Mouse (Mus musculus) embryonic facial prominence, embryonic 10.5 days (tissue): ENCODE measurements around the gene Ybx2. TPM values are rescaled to one million over a fixed set of nuclear protein-coding genes. Genes with fewer than 3 reads are reported as not detected.

Experiments
- DNase-seq: peaks from one replicate; pipeline ENCODE4 v3.0.0-alpha.2; 2017; ENCODE audit warnings: low spot score
- H3K27ac ChIP-seq: fragments of 300-500 bp; sonication (generic); replicated peaks from 2 replicates; pipeline ENCODE4 v1.5.1; 2016; ENCODE audit warnings: mild to moderate bottlenecking
- H3K27me3 ChIP-seq: fragments of 300-500 bp; sonication (generic); replicated peaks from 2 replicates; pipeline ENCODE4 v1.6.1; 2016; ENCODE audit warnings: low read depth, mild to moderate bottlenecking; ENCODE audit not compliant: poor library complexity, severe bottlenecking
- H3K36me3 ChIP-seq: fragments of 300-500 bp; sonication (generic); replicated peaks from 2 replicates; pipeline ENCODE4 v1.6.1; 2016; ENCODE audit warnings: mild to moderate bottlenecking, moderate library complexity
- H3K4me1 ChIP-seq: fragments of 300-500 bp; sonication (generic); 2 replicates; pipeline ENCODE4 v1.6.1; 2016
- H3K4me3 ChIP-seq: fragments of 300-500 bp; sonication (generic); 2 replicates; pipeline ENCODE4 v1.5.1; 2016; ENCODE audit warnings: mild to moderate bottlenecking, moderate library complexity
- H3K9me3 ChIP-seq: fragments of 300-500 bp; sonication (generic); 2 replicates; pipeline ENCODE4 v1.6.1; 2016; ENCODE audit warnings: mild to moderate bottlenecking
- WGBS: fragments of 180-500 bp; shearing (Covaris S2); methylation state at CpG from one replicate; pipeline ENCODE4 v1.1.7; 2016; 5-methylcytosine and 5-hydroxymethylcytosine counted together
- microRNA-seq: library from miRNA; unstranded; fragments of <30 nt; microRNA quantifications from one replicate; pipeline ENCODE4, GENCODE M21; 2017
- polyA plus RNA-seq: library from polyadenylated mRNA; unstranded; fragments of >200 nt; fragmentation: Nextera tagmentation; extraction: Ambion mirVana; gene quantifications from 2 replicates; pipeline ENCODE4 v1.2.1, GENCODE M21; 2016

Ybx2 gene
- polyA plus RNA-seq, 1 experiment from 2014 or later, result 5.8 TPM

DNA sequence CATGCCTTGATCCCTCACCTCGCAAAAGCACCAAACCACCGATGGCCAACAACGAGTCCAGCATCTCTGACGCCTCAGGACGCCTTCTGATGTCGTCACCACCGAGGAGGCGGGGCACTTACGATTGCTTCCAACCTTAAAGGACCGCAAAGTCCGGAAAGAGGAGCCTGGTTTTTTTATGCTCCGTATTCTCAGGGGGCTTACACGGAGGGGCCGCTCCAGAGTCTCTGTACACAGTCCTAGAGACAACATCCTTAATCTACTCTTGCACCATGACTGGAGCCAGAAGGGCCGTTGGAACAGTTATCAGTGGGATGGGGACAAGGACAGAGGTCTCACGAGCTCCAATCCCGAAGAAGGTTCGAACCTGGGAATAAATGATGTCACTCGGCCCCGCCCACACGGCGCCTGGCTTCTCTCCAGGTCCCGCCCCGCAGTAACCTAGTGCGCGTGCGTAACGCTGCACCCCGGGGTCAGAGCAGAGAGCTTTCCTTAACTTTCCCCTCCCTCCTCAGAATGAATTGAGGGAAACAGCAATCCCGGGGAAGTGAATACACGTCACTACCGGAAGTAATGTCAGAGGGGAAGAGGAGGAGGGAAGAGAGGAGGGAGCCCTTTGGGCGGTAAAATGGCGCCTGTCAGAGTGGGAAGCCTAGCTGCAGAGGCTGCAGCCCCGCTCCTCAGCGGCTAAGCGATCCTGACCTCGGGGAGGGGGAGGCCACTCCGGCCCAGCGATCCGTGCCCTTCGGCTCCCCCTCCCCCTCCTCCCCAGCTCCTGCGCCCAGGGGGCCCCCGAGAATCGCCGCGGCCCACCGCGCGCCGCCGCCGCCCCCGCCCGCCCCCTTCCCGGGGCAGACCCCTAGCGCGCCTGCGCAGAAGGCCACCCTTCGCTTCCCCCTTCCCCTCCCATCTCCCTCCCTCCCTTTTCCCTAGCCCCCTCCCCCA is 44.9 kb downstream of the Ybx2 start:
- Histone ChIP-seq H3K27me3 (no peaks in the 10 kb centered on the region), H3K4me3 (peak overlapping the region; percentile 84), H3K4me1 (peaks cover 32% of the 10 kb centered on the region), H3K27ac (peak overlapping the region; percentile 99), H3K36me3 (peaks cover 62% of the 10 kb centered on the region), H3K9me3 (no peaks in the 10 kb centered on the region)
- WGBS, result under 1% methylated on average over 59 of the region's 60 CpGs
- DNase-seq, result peak; percentile 100

DNA sequence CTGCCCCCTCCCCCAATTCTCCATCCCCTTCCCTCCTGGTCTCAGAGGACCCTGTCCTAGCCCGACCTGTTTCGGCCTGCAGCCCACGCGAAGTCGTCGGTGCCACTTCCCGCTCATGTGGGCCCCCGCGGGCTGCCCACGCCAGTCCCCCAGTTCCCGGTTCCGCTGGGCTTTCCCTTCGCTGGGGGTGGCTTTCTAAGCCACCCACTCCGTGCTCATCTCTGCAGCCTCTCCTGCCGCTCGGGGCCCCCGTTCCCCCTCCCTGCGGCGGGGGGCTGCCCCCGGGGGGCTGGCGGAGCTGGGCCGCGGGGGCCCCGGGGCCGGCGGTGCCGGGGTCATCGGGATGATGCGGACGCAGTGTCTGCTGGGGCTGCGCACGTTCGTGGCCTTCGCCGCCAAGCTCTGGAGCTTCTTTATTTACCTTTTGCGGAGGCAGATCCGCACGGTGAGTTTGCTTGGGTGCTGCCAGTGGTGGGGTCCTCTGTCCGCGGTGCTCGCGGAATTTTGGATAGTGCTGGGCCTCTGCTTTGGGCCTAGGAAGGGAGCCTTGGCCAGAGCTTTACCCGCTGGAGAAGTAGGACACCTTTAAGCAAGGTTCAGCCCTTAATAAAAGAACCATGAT is 45.7 kb downstream of the Ybx2 start, which contains the start of gene Ctdnep1:
Ctdnep1 (plus strand) TSS at position 16 of the 622 bp plus-strand sequence.
- WGBS, result under 1% methylated on average over 43 of the region's 43 CpGs
- peak within 1 kb of the TSS; percentile 99 for H3K27ac ChIP-seq
- DNase-seq, result no peak
- peak within 1 kb of the TSS; percentile 84 for H3K4me3 ChIP-seq
- peaks cover 62% of the 10 kb centered on the region for H3K36me3 ChIP-seq
- H3K4me1 ChIP-seq, result peaks cover 32% of the 10 kb centered on the region
- no peaks in the 10 kb centered on the region for H3K27me3 ChIP-seq
- no peaks in the 10 kb centered on the region for H3K9me3 ChIP-seq

GRCm38 (mm10) chr11:69982225-69982624 is 46.6 kb downstream of the Ybx2 start, which contains the start of gene Elp5:
Elp5 (minus strand) TSS chr11:69982517.
- no peak for DNase-seq
- H3K36me3 ChIP-seq, result peaks cover 62% of the 10 kb centered on the region
- peak within 1 kb of the TSS; percentile 84 for H3K4me3 ChIP-seq
- H3K27me3 ChIP-seq, result no peaks in the 10 kb centered on the region
- peaks cover 32% of the 10 kb centered on the region for H3K4me1 ChIP-seq
- 64% methylated on average over 8 of the region's 8 CpGs for WGBS
- H3K27ac ChIP-seq, result peak within 1 kb of the TSS; percentile 99
- no peaks in the 10 kb centered on the region for H3K9me3 ChIP-seq

DNA sequence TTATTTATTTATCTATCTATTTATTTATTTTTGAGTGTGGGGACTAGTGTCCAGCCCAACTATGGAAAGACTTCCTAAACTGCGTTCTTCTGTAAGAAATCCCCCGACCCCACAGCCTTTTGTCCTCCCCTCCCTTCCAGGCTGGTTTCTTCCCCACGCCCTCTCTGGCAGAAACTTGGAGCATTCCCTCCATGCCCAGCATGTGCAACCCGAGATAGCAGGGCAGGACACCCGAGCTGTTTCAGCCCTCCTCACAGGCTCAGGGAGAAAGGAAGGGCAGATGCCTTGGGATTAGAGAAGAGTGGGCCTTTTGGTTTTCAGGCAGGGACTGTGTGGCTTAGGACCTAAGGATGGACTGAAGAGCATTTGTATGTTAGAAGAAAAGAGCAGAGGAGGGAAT is 47.3 kb downstream of the Ybx2 start:
- Histone ChIP-seq H3K4me1 (peaks cover 32% of the 10 kb centered on the region), H3K36me3 (peaks cover 62% of the 10 kb centered on the region), H3K9me3 (no peaks in the 10 kb centered on the region), H3K27ac (peak overlapping the region; percentile 99), H3K4me3 (peak overlapping the region; percentile 84), H3K27me3 (no peaks in the 10 kb centered on the region)
- WGBS, result 33% methylated on average over 5 of the region's 5 CpGs
- no peak for DNase-seq

- Histone ChIP-seq H3K4me3 (peak overlapping the region; percentile 84), H3K27me3 (no peaks in the 10 kb centered on the region), H3K27ac (peak overlapping the region; percentile 99), H3K9me3 (no peaks in the 10 kb centered on the region), H3K36me3 (peaks cover 62% of the 10 kb centered on the region), H3K4me1 (peaks cover 32% of the 10 kb centered on the region)
- WGBS, result 88% methylated on average over 4 of the region's 4 CpGs
- DNase-seq, result no peak
Measured at GRCm38 (mm10) chr11:69983377-69983776, 47.8 kb downstream of the Ybx2 start.

- no peak for DNase-seq
- no peak overlapping the region for H3K27ac ChIP-seq
- peaks cover 25% of the 10 kb centered on the region for H3K4me1 ChIP-seq
- H3K4me3 ChIP-seq, result peak overlapping the region; percentile 27
- 93% methylated on average over 8 of the region's 8 CpGs for WGBS
- peaks cover 67% of the 10 kb centered on the region for H3K36me3 ChIP-seq
- no peaks in the 10 kb centered on the region for H3K9me3 ChIP-seq
- H3K27me3 ChIP-seq, result no peaks in the 10 kb centered on the region
Measured at GRCm38 (mm10) chr11:69984431-69984830, 48.8 kb downstream of the Ybx2 start.

GRCm38 (mm10) chr11:69989949-69990348 is 54.4 kb downstream of the Ybx2 start:
- DNase-seq, result no peak
- WGBS, result 89% methylated on average over 8 of the region's 8 CpGs
- H3K9me3 ChIP-seq, result no peaks in the 10 kb centered on the region
- H3K36me3 ChIP-seq, result peaks cover 75% of the 10 kb centered on the region
- no peak overlapping the region for H3K27ac ChIP-seq
- peaks cover 24% of the 10 kb centered on the region for H3K4me1 ChIP-seq
- H3K4me3 ChIP-seq, result no peak overlapping the region
- H3K27me3 ChIP-seq, result no peaks in the 10 kb centered on the region

Small RNA genes lying within 50 kb of the gene (microRNA-seq; reads per million reads assigned to microRNA genes)
- gene Gm44349, result not detected

Other genes starting within 250 kb of the Ybx2 start
- 1.2 and 2.2 TPM in 2 replicates for gene Tnfsf12, start 239.9 kb upstream of the Ybx2 start, polyA plus RNA-seq
- 0.88 and 1.3 TPM in 2 replicates for gene Tnfsfm13, start 239.7 kb upstream of the Ybx2 start, polyA plus RNA-seq
- gene Polr2a, start 177.2 kb upstream of the Ybx2 start, polyA plus RNA-seq, result 31.3 and 34.9 TPM in 2 replicates
- 0.12 TPM in 1 of 2 replicates, not detected in the other for gene Slc35g3, start 173.8 kb upstream of the Ybx2 start, polyA plus RNA-seq
- 0.55 and 1.0 TPM in 2 replicates for gene Zbtb4, start 169.9 kb upstream of the Ybx2 start, polyA plus RNA-seq
- 1.4 and 2.3 TPM in 2 replicates for gene Chrnb1, start 139.9 kb upstream of the Ybx2 start, polyA plus RNA-seq
- gene Fgf11, start 133.9 kb upstream of the Ybx2 start, polyA plus RNA-seq, result 0.91 and 0.93 TPM in 2 replicates
- gene Tmem102, start 130.2 kb upstream of the Ybx2 start, polyA plus RNA-seq, result 2.1 and 2.7 TPM in 2 replicates
- not detected in 2 replicates for gene Gm39566, start 120.5 kb upstream of the Ybx2 start, polyA plus RNA-seq
- gene Spem2, start 117.3 kb upstream of the Ybx2 start, polyA plus RNA-seq, result not detected in 2 replicates
- 0.14 TPM in 1 of 2 replicates, not detected in the other for gene Spem1, start 113.6 kb upstream of the Ybx2 start, polyA plus RNA-seq
- gene Nlgn2, start 98.0 kb upstream of the Ybx2 start, polyA plus RNA-seq, result 4.7 and 5.4 TPM in 2 replicates
- gene Tmem256, start 97.3 kb upstream of the Ybx2 start, polyA plus RNA-seq, result 321 and 340 TPM in 2 replicates
- gene Plscr3, start 89.4 kb upstream of the Ybx2 start, polyA plus RNA-seq, result 106 and 111 TPM in 2 replicates
- gene Tnk1, start 77.1 kb upstream of the Ybx2 start, polyA plus RNA-seq, result 2.3 and 3.1 TPM in 2 replicates
- 0.31 TPM in 1 of 2 replicates, not detected in the other for gene Tmem95, start 57.8 kb upstream of the Ybx2 start, polyA plus RNA-seq
- 6.8 and 7.0 TPM in 2 replicates for gene Kctd11, start 54.4 kb upstream of the Ybx2 start, polyA plus RNA-seq
- 1.3 and 1.5 TPM in 2 replicates for gene Acap1, start 40.3 kb upstream of the Ybx2 start, polyA plus RNA-seq
- 14.7 and 14.8 TPM in 2 replicates for gene 2810408A11Rik, start 34.8 kb upstream of the Ybx2 start, polyA plus RNA-seq
- gene Neurl4, start 34.7 kb upstream of the Ybx2 start, polyA plus RNA-seq, result 10.9 and 11.1 TPM in 2 replicates
- gene Gps2, start 21.9 kb upstream of the Ybx2 start, polyA plus RNA-seq, result 87.6 and 89.1 TPM in 2 replicates
- gene Eif5a, start 13.8 kb upstream of the Ybx2 start, polyA plus RNA-seq, result 2,818 and 3,035 TPM in 2 replicates
- 18.6 and 23.7 TPM in 2 replicates for gene Slc2a4, start 12.4 kb downstream of the Ybx2 start, polyA plus RNA-seq
- gene Cldn7, start 29.0 kb downstream of the Ybx2 start, polyA plus RNA-seq, result 56.3 and 56.4 TPM in 2 replicates
- 23.9 and 25.3 TPM in 2 replicates for gene Ctdnep1, start 45.4 kb downstream of the Ybx2 start, polyA plus RNA-seq
- 157 and 161 TPM in 2 replicates for gene Elp5, start 46.7 kb downstream of the Ybx2 start, polyA plus RNA-seq
- gene Gabarap, start 55.3 kb downstream of the Ybx2 start, polyA plus RNA-seq, result 317 and 331 TPM in 2 replicates
- gene Phf23, start 60.0 kb downstream of the Ybx2 start, polyA plus RNA-seq, result 96.5 and 98.3 TPM in 2 replicates
- gene Dvl2, start 64.8 kb downstream of the Ybx2 start, polyA plus RNA-seq, result 59.0 and 59.8 TPM in 2 replicates
- gene Acadvl, start 79.6 kb downstream of the Ybx2 start, polyA plus RNA-seq, result 42.2 and 46.3 TPM in 2 replicates
- gene Dlg4, start 81.1 kb downstream of the Ybx2 start, polyA plus RNA-seq, result 12.6 and 13.2 TPM in 2 replicates
- 0.55 and 0.70 TPM in 2 replicates for gene Asgr1, start 118.3 kb downstream of the Ybx2 start, polyA plus RNA-seq
- not detected in 2 replicates for gene Asgr2, start 156.8 kb downstream of the Ybx2 start, polyA plus RNA-seq
- 0.14 TPM in 1 of 2 replicates, not detected in the other for gene Mgl2, start 194.5 kb downstream of the Ybx2 start, polyA plus RNA-seq
- gene Clec10a, start 220.4 kb downstream of the Ybx2 start, polyA plus RNA-seq, result 0.26 TPM in 1 of 2 replicates, not detected in the other